Mouse (Mus musculus) cerebellum, postnatal 36 days (tissue): Measurements from ENCODE around the gene Trim58.

Source experiments
- DNase-seq, 2 experiments: peaks; one replicate each; pipeline ENCODE4 v3.0.0; 2021 to 2022; ENCODE audit warnings: mixed read lengths in 2 of 2

Gene Trim58

GRCm38 (mm10) chr11:58640272-58640867 lies at the start of gene Trim58:
TSS of gene Trim58 (plus strand) at chr11:58640465.
- DNase-seq, result peak; percentile 6

GRCm38 (mm10) chr11:58594814-58595213 lies 45.5 kb upstream of the Trim58 start, which contains the start of gene Olfr324:
TSS of gene Olfr324 (plus strand) at chr11:58595114.
- DNase-seq, result no peak

DNA sequence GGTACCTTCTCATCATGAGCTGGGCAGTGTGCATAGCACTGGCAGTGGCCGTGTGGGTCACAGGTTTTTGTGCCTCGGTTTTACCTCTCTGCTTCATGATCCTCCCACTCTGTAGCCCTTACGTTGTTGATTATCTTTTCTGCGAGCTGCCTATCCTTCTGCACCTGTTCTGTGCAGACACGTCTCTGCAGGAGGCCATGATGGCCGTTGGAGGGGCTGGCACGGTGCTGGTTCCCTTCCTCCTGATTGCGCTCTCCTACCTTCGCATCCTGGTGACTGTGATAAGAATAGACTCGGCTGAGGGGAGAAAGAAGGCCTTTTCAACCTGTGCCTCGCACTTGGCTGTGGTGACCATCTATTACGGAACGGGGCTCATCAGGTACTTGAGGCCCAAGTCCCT lies 42.4 kb upstream of the Trim58 start:
- DNase-seq, result no peak

DNA sequence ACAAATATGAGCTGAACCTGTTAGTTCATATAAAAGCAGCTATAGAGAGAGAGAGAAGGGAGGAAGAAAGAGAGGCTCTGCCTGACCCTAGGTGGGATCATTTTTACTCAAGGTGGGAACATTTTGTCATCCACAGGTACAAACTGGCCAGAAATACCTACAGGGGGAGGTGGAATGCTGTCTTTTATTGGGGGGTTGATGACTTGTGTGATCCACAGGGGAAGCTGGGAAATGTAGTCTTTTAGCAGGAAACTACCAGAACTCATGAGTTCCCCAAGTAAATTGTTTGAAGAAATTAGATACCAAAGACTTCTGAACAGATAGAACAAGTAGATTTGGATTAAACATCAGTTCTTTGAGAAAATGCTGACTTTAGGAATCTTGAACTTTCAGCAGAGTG lies 38.2 kb upstream of the Trim58 start:
- DNase-seq, result no peak

DNA sequence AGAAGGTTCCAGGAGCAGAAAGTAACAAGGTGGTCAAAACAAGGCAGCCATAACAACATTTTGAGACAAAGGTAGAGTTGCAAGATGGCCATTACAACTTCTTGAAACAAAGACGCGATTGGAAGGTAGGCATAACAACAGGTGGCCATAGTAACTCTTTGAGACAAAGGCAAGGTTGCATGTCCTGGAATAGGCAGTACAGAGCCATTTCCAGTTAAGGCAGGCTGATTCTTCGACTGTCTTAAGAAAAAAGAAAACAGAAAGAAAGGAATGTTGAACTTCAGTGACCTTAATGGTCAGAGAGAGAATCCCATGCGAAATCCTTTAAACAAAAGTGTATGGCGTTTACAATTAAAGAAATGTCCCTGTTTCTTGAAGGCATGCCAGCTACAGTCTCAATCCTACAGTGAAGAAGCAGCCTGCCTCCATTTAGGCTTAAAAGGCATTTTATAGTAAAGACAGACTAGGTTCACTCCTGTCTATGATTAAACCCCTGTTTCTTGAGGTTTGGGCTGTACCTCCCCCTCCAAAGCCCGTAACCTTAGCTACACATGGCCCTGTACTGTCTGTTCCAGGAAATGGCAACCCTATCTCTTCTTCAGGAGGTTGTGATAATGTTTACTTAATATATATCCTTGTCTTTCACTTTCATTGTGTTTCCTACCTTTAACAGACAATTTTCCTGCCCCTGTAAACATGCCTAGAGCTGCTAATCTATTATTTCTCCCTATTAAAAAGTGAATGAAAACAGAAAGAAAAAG lies 37.3 kb upstream of the Trim58 start:
- no peak for DNase-seq

- no peak for DNase-seq
These were observed 35.6 kb upstream of the Trim58 start for GRCm38 (mm10) chr11:58604688-58605087.

DNA sequence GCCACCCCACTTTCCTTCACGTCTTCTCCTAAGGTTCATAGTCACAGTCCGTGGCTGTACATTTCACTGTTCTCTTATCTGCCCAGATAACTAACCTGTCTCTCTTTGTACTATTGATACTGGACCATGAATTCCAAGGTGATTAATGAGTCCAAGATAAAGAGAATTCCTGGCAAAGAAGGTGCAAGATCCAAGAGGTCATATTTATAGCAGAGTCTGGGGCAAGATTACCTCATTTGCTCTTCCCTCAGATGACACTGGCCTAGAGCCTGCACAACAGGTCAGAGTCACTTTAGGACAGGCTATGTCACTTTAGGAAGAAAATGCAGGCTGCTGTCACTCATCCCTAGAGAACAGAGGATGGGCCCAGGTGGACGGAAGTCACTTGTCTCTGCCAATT lies 35.0 kb upstream of the Trim58 start:
- no peak for DNase-seq

- no peak for DNase-seq
These were observed 33.9 kb upstream of the Trim58 start for GRCm38 (mm10) chr11:58606177-58606919.

DNA sequence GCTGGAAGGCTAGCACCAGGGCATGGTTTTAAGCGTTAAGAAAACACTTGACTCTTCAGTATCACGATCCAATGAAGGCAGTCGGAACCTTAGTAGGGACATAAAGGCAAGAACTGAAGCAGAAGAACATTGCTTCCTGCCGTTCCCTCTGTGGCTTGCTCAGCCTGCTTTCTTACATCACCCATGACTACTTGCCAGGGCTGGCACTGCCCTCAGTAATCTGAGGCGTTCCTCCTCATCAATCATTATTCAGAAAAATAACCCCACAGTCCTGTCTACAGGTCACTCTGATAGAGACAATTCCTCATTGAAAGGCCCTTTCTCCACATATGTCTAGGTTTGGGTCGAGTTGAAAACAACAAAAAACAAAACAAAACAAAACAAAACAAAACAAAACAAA lies 33.2 kb upstream of the Trim58 start:
- DNase-seq, result no peak

DNA sequence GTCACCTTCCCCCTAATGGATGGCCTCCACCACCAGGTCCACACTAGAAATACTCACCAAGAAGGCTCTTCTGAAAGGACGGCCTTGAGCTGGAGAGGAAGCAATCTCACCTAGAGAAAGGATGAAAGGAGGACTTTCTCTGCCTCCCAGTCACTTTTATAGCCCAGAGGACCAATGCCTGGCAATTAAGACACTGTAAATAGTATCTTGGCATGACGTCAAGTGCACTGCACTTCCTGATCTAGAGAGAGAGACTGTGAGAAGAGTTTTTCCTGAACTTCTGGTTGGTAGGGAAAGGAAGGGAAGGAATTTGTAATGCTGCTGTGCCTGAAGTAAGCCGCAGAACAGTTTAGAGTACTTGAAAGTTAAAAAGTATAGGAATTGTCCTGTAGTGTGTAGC lies 26.9 kb upstream of the Trim58 start:
- no peak for DNase-seq

- DNase-seq, result peak in 1 of 2 experiments; percentile 7
These were observed 25.7 kb upstream of the Trim58 start for GRCm38 (mm10) chr11:58614526-58614925.

- no peak for DNase-seq
These were observed 24.3 kb upstream of the Trim58 start, which contains the start of gene 2210407C18Rik for GRCm38 (mm10) chr11:58615975-58616374. TSS of gene 2210407C18Rik (minus strand) at chr11:58616075.

- DNase-seq, result no peak
These were observed 21.9 kb upstream of the Trim58 start for GRCm38 (mm10) chr11:58618369-58618768.

- DNase-seq, result no peak
These were observed 21.5 kb upstream of the Trim58 start for GRCm38 (mm10) chr11:58618793-58619192.

DNA sequence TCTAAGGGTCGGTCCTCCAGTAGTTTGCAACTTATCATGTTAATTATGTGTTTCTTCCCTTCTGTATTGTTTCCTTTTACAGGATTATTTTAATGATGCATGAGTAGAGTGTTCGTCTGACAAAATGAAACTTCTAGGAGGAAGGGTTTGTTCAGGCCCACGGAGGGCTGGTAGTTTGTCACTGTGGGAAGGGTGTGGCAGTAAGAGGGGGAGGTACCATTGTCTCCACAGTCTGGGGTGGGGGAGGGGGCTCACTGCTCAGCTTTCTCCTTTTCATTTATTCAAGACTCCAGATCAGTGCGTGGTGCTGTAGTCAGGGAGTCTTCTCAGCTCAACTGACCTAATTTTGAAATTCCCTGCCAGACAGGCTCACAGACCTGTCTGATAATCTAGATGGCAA lies 14.1 kb upstream of the Trim58 start:
- no peak for DNase-seq

- DNase-seq, result no peak
These were observed 9.9 kb upstream of the Trim58 start, which contains the start of gene Olfr323 for GRCm38 (mm10) chr11:58630401-58630800. TSS of gene Olfr323 (minus strand) at chr11:58630501.

GRCm38 (mm10) chr11:58634878-58635277 lies 5.4 kb upstream of the Trim58 start:
- DNase-seq, result no peak

- DNase-seq, result peak; percentile 15 to 17
These were observed 3.8 kb upstream of the Trim58 start for GRCm38 (mm10) chr11:58636376-58636977.

DNA sequence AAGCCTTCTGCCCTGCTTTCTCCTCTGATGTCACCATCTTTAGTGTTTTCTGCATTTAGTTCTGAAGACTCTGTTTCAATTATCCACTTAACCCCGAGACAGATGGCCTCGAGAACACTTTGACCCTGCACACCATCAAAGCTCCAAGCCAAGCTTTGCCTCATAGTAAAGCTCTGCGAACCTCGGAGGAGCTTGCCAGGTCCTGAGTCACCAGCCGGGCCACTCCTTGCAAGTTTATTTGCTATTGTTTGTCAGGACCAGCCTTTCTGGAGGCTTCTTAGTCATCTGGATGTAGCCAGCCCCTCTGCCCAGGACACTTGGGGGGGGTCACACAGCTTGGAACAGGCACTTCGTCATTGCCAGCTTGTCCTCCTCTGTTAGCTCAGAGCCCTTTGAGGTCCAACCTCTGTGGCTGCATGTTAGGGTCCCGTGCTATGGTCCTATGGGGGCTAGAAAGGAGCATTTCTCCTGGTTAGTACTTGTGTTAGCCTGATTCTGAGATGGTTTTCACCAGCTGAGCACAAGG lies 2.0 kb upstream of the Trim58 start:
- no peak for DNase-seq

- DNase-seq, result no peak
These were observed 792 bp downstream of the Trim58 start for GRCm38 (mm10) chr11:58641057-58641456.

GRCm38 (mm10) chr11:58641638-58642358 lies 1.5 kb downstream of the Trim58 start:
- no peak for DNase-seq

DNA sequence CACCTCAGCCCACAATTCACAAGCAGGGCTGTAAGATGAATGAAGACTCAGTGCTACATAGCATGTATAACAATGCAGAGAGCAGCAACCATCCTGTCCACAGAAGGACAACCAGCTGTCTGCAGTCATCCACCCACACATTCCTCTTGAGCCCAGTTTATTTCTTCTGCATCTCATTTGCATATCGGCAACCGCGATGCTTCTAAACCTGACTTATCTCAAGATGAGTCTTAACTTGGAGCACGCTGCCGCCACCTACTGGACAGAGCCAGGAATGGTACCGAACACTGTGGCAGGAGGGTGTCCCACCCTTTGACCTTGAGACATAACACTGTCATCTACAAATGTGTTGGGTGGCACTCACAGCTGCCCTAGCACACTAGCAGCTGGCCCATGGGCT lies 3.1 kb downstream of the Trim58 start:
- DNase-seq, result peak; percentile 4 to 5
